Mouse (Mus musculus) lung, postnatal 0 days (tissue): ENCODE data around the gene Hmgb3. TPM values are rescaled to one million over a fixed set of nuclear protein-coding genes. Genes with fewer than 3 reads are reported as not detected.
A peak's percentile ranks its signal among the peaks of the same experiment; 100 is the strongest.

ENCODE experiments used
- ATAC-seq: fragments of 200-750 bp; cut with Nextera tagmentation; 2 replicates; pipeline ENCODE4 v1.8.0; 2017; ENCODE audit warnings: moderate library complexity
- DNase-seq: peaks from one replicate; pipeline ENCODE4 v3.0.0-alpha.2; 2016; ENCODE audit warnings: low spot score
- H3K27ac ChIP-seq: fragments of 300-500 bp; sonication (generic); 2 replicates; pipeline ENCODE4 v1.5.1; 2014; ENCODE audit warnings: antibody characterized with exemption, mild to moderate bottlenecking, low read length, mixed read lengths
- H3K27me3 ChIP-seq: fragments of 300-500 bp; sonication (generic); replicated peaks from 2 replicates; pipeline ENCODE4 v1.6.1; 2014; ENCODE audit warnings: low read length, mixed read lengths; ENCODE audit not compliant: insufficient read depth
- H3K36me3 ChIP-seq: fragments of 300-500 bp; sonication (generic); 2 replicates; pipeline ENCODE4 v1.6.1; 2014; ENCODE audit warnings: low read length, mixed read lengths; ENCODE audit not compliant: insufficient read depth
- H3K4me1 ChIP-seq: fragments of 300-500 bp; sonication (generic); 2 replicates; pipeline ENCODE4 v1.6.1; 2014; ENCODE audit warnings: antibody characterized with exemption, low read depth, low read length, mixed read lengths; ENCODE audit not compliant: insufficient read depth
- H3K4me2 ChIP-seq: fragments of 300-500 bp; sonication (generic); replicated peaks from 2 replicates; pipeline ENCODE4 v1.6.1; 2014; ENCODE audit warnings: low read depth, mild to moderate bottlenecking, low read length, moderate library complexity, mixed read lengths
- H3K4me3 ChIP-seq: fragments of 300-500 bp; sonication (generic); 2 replicates; pipeline ENCODE4 v1.5.1; 2014; ENCODE audit warnings: low read depth, low read length
- H3K9ac ChIP-seq: fragments of 300-500 bp; sonication (generic); replicated peaks from 2 replicates; pipeline ENCODE4 v1.6.1; 2014; ENCODE audit warnings: low read depth, mild to moderate bottlenecking
- H3K9me3 ChIP-seq: fragments of 300-500 bp; sonication (generic); 2 replicates; pipeline ENCODE4 v1.6.1; 2016; ENCODE audit warnings: low read length, mixed read lengths
- CTCF ChIP-seq: IDR thresholded peaks from 2 replicates; pipeline ENCODE4 v1.5.1; 2016; ENCODE audit warnings: antibody characterized with exemption, mild to moderate bottlenecking
- EP300 ChIP-seq: IDR thresholded peaks from 2 replicates; pipeline ENCODE4 v1.6.1; 2016; ENCODE audit warnings: antibody characterized with exemption, mild to moderate bottlenecking, control low read depth
- WGBS: fragments of 180-500 bp; shearing (Covaris S2); extraction: QIAGEN DNeasy Blood & Tissue Kit; methylation state at CpG from one replicate; pipeline ENCODE4 v1.1.7; 2014; 5-methylcytosine and 5-hydroxymethylcytosine counted together
- polyA plus RNA-seq: library from polyadenylated mRNA; unstranded; fragments of >200 nt; fragmentation: Nextera tagmentation; extraction: Ambion mirVana; gene quantifications from 2 replicates; pipeline ENCODE4 v1.2.1, GENCODE M21; 2015

Gene Hmgb3
- polyA plus RNA-seq, 1 experiment from 2014 or later: 64.4 TPM

- no peaks in the 10 kb centered on the region for H3K27me3 ChIP-seq
- H3K4me3 ChIP-seq: no peak overlapping the region
- no peak overlapping the region for H3K9ac ChIP-seq
- H3K4me2 ChIP-seq: no peak overlapping the region
- H3K4me1 ChIP-seq: no peaks in the 10 kb centered on the region
- H3K27ac ChIP-seq: no peak overlapping the region
- H3K9me3 ChIP-seq: no peaks in the 10 kb centered on the region
- TF ChIP-seq CTCF (no peak), EP300 (no peak)
- ATAC-seq (no peak), DNase-seq (no peak)
- no peaks in the 10 kb centered on the region for H3K36me3 ChIP-seq
- WGBS: 82% methylated on average over 1 of the region's 1 CpGs
Observed at GRCm38 (mm10) chrX:71527461-71527860, 28.3 kb upstream of the Hmgb3 start.

GRCm38 (mm10) chrX:71528150-71528549 is 27.6 kb upstream of the Hmgb3 start:
- H3K27ac ChIP-seq: no peak overlapping the region
- TF ChIP-seq EP300 (no peak), CTCF (no peak)
- H3K27me3 ChIP-seq: no peaks in the 10 kb centered on the region
- no peak for ATAC-seq
- no peaks in the 10 kb centered on the region for H3K4me1 ChIP-seq
- H3K36me3 ChIP-seq: no peaks in the 10 kb centered on the region
- no peaks in the 10 kb centered on the region for H3K9me3 ChIP-seq
- H3K9ac ChIP-seq: no peak overlapping the region
- WGBS: 74% methylated on average over 3 of the region's 3 CpGs
- H3K4me2 ChIP-seq: no peak overlapping the region
- H3K4me3 ChIP-seq: no peak overlapping the region
- no peak for DNase-seq

GRCm38 (mm10) chrX:71528646-71529045 is 27.1 kb upstream of the Hmgb3 start:
- H3K9ac ChIP-seq: no peak overlapping the region
- H3K27ac ChIP-seq: no peak overlapping the region
- H3K4me1 ChIP-seq: no peaks in the 10 kb centered on the region
- no peak overlapping the region for H3K4me2 ChIP-seq
- H3K36me3 ChIP-seq: no peaks in the 10 kb centered on the region
- DNase-seq (peak; percentile 21), ATAC-seq (no peak)
- no peak overlapping the region for H3K4me3 ChIP-seq
- no peak for TF ChIP-seq EP300
- no peak for TF ChIP-seq CTCF
- H3K9me3 ChIP-seq: no peaks in the 10 kb centered on the region
- 43% methylated on average over 5 of the region's 6 CpGs for WGBS
- no peaks in the 10 kb centered on the region for H3K27me3 ChIP-seq

- Histone ChIP-seq H3K27me3 (no peaks in the 10 kb centered on the region), H3K4me2 (no peak overlapping the region), H3K36me3 (no peaks in the 10 kb centered on the region), H3K9me3 (no peaks in the 10 kb centered on the region), H3K27ac (no peak overlapping the region), H3K4me1 (no peaks in the 10 kb centered on the region), H3K4me3 (no peak overlapping the region), H3K9ac (no peak overlapping the region)
- no peak for DNase-seq
- no peak for ATAC-seq
- peak; percentile 31 for TF ChIP-seq CTCF
- no peak for TF ChIP-seq EP300
- 61% methylated on average over 3 of the region's 3 CpGs for WGBS
Observed at GRCm38 (mm10) chrX:71532635-71533034, 23.1 kb upstream of the Hmgb3 start.

- Histone ChIP-seq H3K9ac (no peak overlapping the region), H3K27ac (no peak overlapping the region), H3K9me3 (no peaks in the 10 kb centered on the region), H3K4me2 (no peak overlapping the region), H3K4me3 (no peak overlapping the region), H3K36me3 (no peaks in the 10 kb centered on the region), H3K27me3 (no peaks in the 10 kb centered on the region), H3K4me1 (no peaks in the 10 kb centered on the region)
- 68% methylated on average over 5 of the region's 5 CpGs for WGBS
- DNase-seq (no peak), ATAC-seq (no peak)
- TF ChIP-seq CTCF: peak; percentile 26; the same call in 1 of the 2 replicates
- no peak for TF ChIP-seq EP300
Observed at GRCm38 (mm10) chrX:71534102-71534501, 21.6 kb upstream of the Hmgb3 start.

GRCm38 (mm10) chrX:71537791-71538190 is 17.9 kb upstream of the Hmgb3 start:
- no peak for DNase-seq
- Histone ChIP-seq H3K27me3 (no peaks in the 10 kb centered on the region), H3K4me1 (no peaks in the 10 kb centered on the region), H3K9me3 (no peaks in the 10 kb centered on the region), H3K9ac (no peak overlapping the region), H3K4me3 (no peak overlapping the region), H3K27ac (no peak overlapping the region), H3K4me2 (no peak overlapping the region), H3K36me3 (no peaks in the 10 kb centered on the region)
- WGBS: 57% methylated on average over 2 of the region's 2 CpGs
- ATAC-seq: no peak
- TF ChIP-seq CTCF (no peak), EP300 (no peak)

- H3K27ac ChIP-seq: no peak overlapping the region
- ATAC-seq: peak; percentile 38; the same call in 1 of the 2 replicates
- no peak overlapping the region for H3K4me2 ChIP-seq
- H3K4me3 ChIP-seq: no peak overlapping the region
- no peaks in the 10 kb centered on the region for H3K9me3 ChIP-seq
- no peak for DNase-seq
- H3K9ac ChIP-seq: no peak overlapping the region
- WGBS: 64% methylated on average over 7 of the region's 7 CpGs
- H3K36me3 ChIP-seq: no peaks in the 10 kb centered on the region
- H3K4me1 ChIP-seq: no peaks in the 10 kb centered on the region
- TF ChIP-seq EP300 (no peak), CTCF (no peak)
- H3K27me3 ChIP-seq: no peaks in the 10 kb centered on the region
Observed at GRCm38 (mm10) chrX:71540821-71541510, 14.8 kb upstream of the Hmgb3 start.
